Mouse (Mus musculus) frontal cortex, adult 2 months (tissue): ENCODE data around the gene Nags. TPM values are rescaled to one million over a fixed set of nuclear protein-coding genes. Genes with fewer than 3 reads are reported as not detected.

Source experiments
- polyA plus RNA-seq: library from polyadenylated mRNA; depleted of rRNA; stranded (reverse); fragments of >200 nt; gene quantifications from 2 replicates; pipeline ENCODE4 v1.2.3, GENCODE M21; 2012; rRNA removed

Nags gene
- polyA plus RNA-seq, 1 experiment = 0.06 TPM

Other genes with a start within 250 kb of the Nags start
- 0.13 and 0.18 TPM in 2 replicates for gene Sost, start 178.5 kb upstream of the Nags start, polyA plus RNA-seq
- not detected in 2 replicates for gene Cfap97d1, start 161.2 kb upstream of the Nags start, polyA plus RNA-seq
- 112 and 124 TPM in 2 replicates for gene Dusp3, start 158.5 kb upstream of the Nags start, polyA plus RNA-seq
- gene Mpp3, start 117.1 kb upstream of the Nags start, polyA plus RNA-seq = 47.6 and 51.0 TPM in 2 replicates
- 0.25 and 0.28 TPM in 2 replicates for gene Cd300lg, start 104.0 kb upstream of the Nags start, polyA plus RNA-seq
- gene Mpp2, start 57.0 kb upstream of the Nags start, polyA plus RNA-seq = 147 and 153 TPM in 2 replicates
- gene Ppy, start 44.2 kb upstream of the Nags start, polyA plus RNA-seq = not detected in 2 replicates
- gene Pyy, start 37.7 kb upstream of the Nags start, polyA plus RNA-seq = not detected in 2 replicates
- gene Tmem101, start 10.9 kb downstream of the Nags start, polyA plus RNA-seq = 28.1 TPM in 2 replicates
- 32.9 and 35.5 TPM in 2 replicates for gene Lsm12, start 39.8 kb downstream of the Nags start, polyA plus RNA-seq
- 87.5 and 91.4 TPM in 2 replicates for gene G6pc3, start 44.1 kb downstream of the Nags start, polyA plus RNA-seq
- gene Hdac5, start 84.7 kb downstream of the Nags start, polyA plus RNA-seq = 256 and 323 TPM in 2 replicates
- 1.2 and 1.9 TPM in 2 replicates for gene BC030867, start 103.4 kb downstream of the Nags start, polyA plus RNA-seq
- 2.3 and 2.7 TPM in 2 replicates for gene Asb16, start 123.2 kb downstream of the Nags start, polyA plus RNA-seq
- 82.5 and 85.4 TPM in 2 replicates for gene Tmub2, start 139.4 kb downstream of the Nags start, polyA plus RNA-seq
- gene Atxn7l3, start 151.1 kb downstream of the Nags start, polyA plus RNA-seq = 142 and 147 TPM in 2 replicates
- 96.7 and 99.3 TPM in 2 replicates for gene Ubtf, start 174.2 kb downstream of the Nags start, polyA plus RNA-seq
- gene Slc4a1, start 220.7 kb downstream of the Nags start, polyA plus RNA-seq = 0.48 and 0.60 TPM in 2 replicates
- gene Rundc3a, start 247.9 kb downstream of the Nags start, polyA plus RNA-seq = 538 and 540 TPM in 2 replicates